Mouse (Mus musculus) neural tube, embryonic 11.5 days (tissue): Measurements from ENCODE around the gene Gcg. TPM values are rescaled to one million over a fixed set of nuclear protein-coding genes. Genes with fewer than 3 reads are reported as not detected.

Experiments used
- ATAC-seq: fragments of 200-750 bp; cut with Nextera tagmentation; 2 replicates; pipeline ENCODE4 v1.8.0; 2017; ENCODE audit warnings: moderate number of reproducible peaks, mild to moderate bottlenecking, moderate TSS enrichment, moderate library complexity; ENCODE audit not compliant: insufficient read depth, low FRiP score, low TSS enrichment
- DNase-seq: peaks from one replicate; pipeline ENCODE4 v3.0.0-alpha.2; 2015; ENCODE audit warnings: low spot score
- H3K27ac ChIP-seq: fragments of 300-500 bp; sonication (generic); 2 replicates; pipeline ENCODE4 v1.5.1; 2014; ENCODE audit warnings: low read depth, mild to moderate bottlenecking, low read length
- H3K27me3 ChIP-seq: fragments of 300-500 bp; sonication (generic); 2 replicates; pipeline ENCODE4 v1.6.1; 2014; ENCODE audit warnings: mild to moderate bottlenecking, low read length, mixed read lengths; ENCODE audit not compliant: control insufficient read depth, insufficient read depth
- H3K36me3 ChIP-seq: fragments of 300-500 bp; sonication (generic); 2 replicates; pipeline ENCODE4 v1.6.1; 2014; ENCODE audit warnings: mild to moderate bottlenecking, low read length, moderate library complexity, mixed read lengths; ENCODE audit not compliant: control insufficient read depth, insufficient read depth
- H3K4me1 ChIP-seq: fragments of 300-500 bp; sonication (generic); 2 replicates; pipeline ENCODE4 v1.6.1; 2014; ENCODE audit warnings: low read length, mixed read lengths; ENCODE audit not compliant: control insufficient read depth, insufficient read depth
- H3K4me2 ChIP-seq: fragments of 300-500 bp; sonication (generic); 2 replicates; pipeline ENCODE4 v1.6.1; 2014; ENCODE audit warnings: low read depth, mild to moderate bottlenecking, moderate library complexity
- H3K4me3 ChIP-seq: fragments of 300-500 bp; sonication (generic); 2 replicates; pipeline ENCODE4 v1.5.1; 2014; ENCODE audit warnings: low read depth, low read length
- H3K9ac ChIP-seq: fragments of 300-500 bp; sonication (generic); 2 replicates; pipeline ENCODE4 v1.6.1; 2014; ENCODE audit warnings: mild to moderate bottlenecking, low read length
- H3K9me3 ChIP-seq: fragments of 300-500 bp; sonication (generic); 2 replicates; pipeline ENCODE4 v1.6.1; 2016; ENCODE audit warnings: low read length; ENCODE audit not compliant: control insufficient read depth
- WGBS: fragments of 180-500 bp; shearing (Covaris S2); extraction: QIAGEN DNeasy Blood & Tissue Kit; methylation state at CpG from one replicate; pipeline ENCODE4 v1.1.7; 2014; 5-methylcytosine and 5-hydroxymethylcytosine counted together
- polyA plus RNA-seq: library from polyadenylated mRNA; unstranded; fragments of >200 nt; fragmentation: Nextera tagmentation; extraction: Ambion mirVana; gene quantifications from 2 replicates; pipeline ENCODE4 v1.2.1, GENCODE M21; 2014

The Gcg gene
- polyA plus RNA-seq, 1 experiment from 2014 or later, result 0.21 TPM

- Histone ChIP-seq H3K9me3 (no peaks in the 10 kb centered on the region), H3K36me3 (no peaks in the 10 kb centered on the region), H3K27me3 (no peaks in the 10 kb centered on the region), H3K4me3 (no peak overlapping the region), H3K4me1 (no peaks in the 10 kb centered on the region), H3K27ac (no peak overlapping the region), H3K9ac (no peak overlapping the region), H3K4me2 (no peak overlapping the region)
- ATAC-seq (no peak), DNase-seq (no peak)
- WGBS, result 80% methylated on average over 5 of the region's 5 CpGs
Observed at GRCm38 (mm10) chr2:62503326-62503725, 19.9 kb upstream of the Gcg start.

- Histone ChIP-seq H3K27ac (no peak overlapping the region), H3K4me2 (no peak overlapping the region), H3K27me3 (no peaks in the 10 kb centered on the region), H3K36me3 (no peaks in the 10 kb centered on the region), H3K4me1 (no peaks in the 10 kb centered on the region), H3K9ac (no peak overlapping the region), H3K4me3 (no peak overlapping the region), H3K9me3 (no peaks in the 10 kb centered on the region)
- WGBS, result 86% methylated on average over 4 of the region's 4 CpGs
- DNase-seq (no peak), ATAC-seq (no peak)
Observed at GRCm38 (mm10) chr2:62502516-62502915, 19.1 kb upstream of the Gcg start.

- no peak for DNase-seq
- no peaks in the 10 kb centered on the region for H3K27me3 ChIP-seq
- no peaks in the 10 kb centered on the region for H3K4me1 ChIP-seq
- WGBS, result 93% methylated on average over 5 of the region's 5 CpGs
- H3K27ac ChIP-seq, result no peak overlapping the region
- H3K4me2 ChIP-seq, result no peak overlapping the region
- no peaks in the 10 kb centered on the region for H3K9me3 ChIP-seq
- no peaks in the 10 kb centered on the region for H3K36me3 ChIP-seq
- no peak overlapping the region for H3K4me3 ChIP-seq
- no peak for ATAC-seq
- no peak overlapping the region for H3K9ac ChIP-seq
Observed at GRCm38 (mm10) chr2:62498821-62499220, 15.4 kb upstream of the Gcg start.

- no peak overlapping the region for H3K4me3 ChIP-seq
- no peaks in the 10 kb centered on the region for H3K27me3 ChIP-seq
- WGBS, result 93% methylated on average over 4 of the region's 4 CpGs
- no peak overlapping the region for H3K27ac ChIP-seq
- DNase-seq (no peak), ATAC-seq (no peak)
- H3K36me3 ChIP-seq, result no peaks in the 10 kb centered on the region
- no peak overlapping the region for H3K4me2 ChIP-seq
- no peak overlapping the region for H3K9ac ChIP-seq
- no peaks in the 10 kb centered on the region for H3K4me1 ChIP-seq
- no peaks in the 10 kb centered on the region for H3K9me3 ChIP-seq
Observed at GRCm38 (mm10) chr2:62498086-62498485, 14.6 kb upstream of the Gcg start.

GRCm38 (mm10) chr2:62497333-62498002 lies 14.0 kb upstream of the Gcg start:
- no peak overlapping the region for H3K4me3 ChIP-seq
- 82% methylated on average over 5 of the region's 5 CpGs for WGBS
- no peaks in the 10 kb centered on the region for H3K4me1 ChIP-seq
- H3K36me3 ChIP-seq, result no peaks in the 10 kb centered on the region
- ATAC-seq (no peak), DNase-seq (no peak)
- no peak overlapping the region for H3K9ac ChIP-seq
- H3K27me3 ChIP-seq, result no peaks in the 10 kb centered on the region
- H3K27ac ChIP-seq, result no peak overlapping the region
- no peaks in the 10 kb centered on the region for H3K9me3 ChIP-seq
- no peak overlapping the region for H3K4me2 ChIP-seq

- WGBS, result 84% methylated on average over 4 of the region's 4 CpGs
- no peaks in the 10 kb centered on the region for H3K27me3 ChIP-seq
- ATAC-seq (no peak), DNase-seq (no peak)
- H3K4me2 ChIP-seq, result no peak overlapping the region
- no peaks in the 10 kb centered on the region for H3K9me3 ChIP-seq
- H3K4me3 ChIP-seq, result no peak overlapping the region
- H3K9ac ChIP-seq, result no peak overlapping the region
- H3K4me1 ChIP-seq, result no peaks in the 10 kb centered on the region
- H3K27ac ChIP-seq, result no peak overlapping the region
- no peaks in the 10 kb centered on the region for H3K36me3 ChIP-seq
Observed at GRCm38 (mm10) chr2:62495407-62495806, 12.0 kb upstream of the Gcg start.

GRCm38 (mm10) chr2:62489832-62490231 lies 6.4 kb upstream of the Gcg start:
- DNase-seq, result no peak
- Histone ChIP-seq H3K4me2 (no peak overlapping the region), H3K27me3 (no peaks in the 10 kb centered on the region), H3K36me3 (no peaks in the 10 kb centered on the region), H3K4me1 (no peaks in the 10 kb centered on the region), H3K9me3 (no peaks in the 10 kb centered on the region), H3K27ac (no peak overlapping the region), H3K4me3 (no peak overlapping the region), H3K9ac (no peak overlapping the region)
- ATAC-seq, result no peak
- 91% methylated on average over 6 of the region's 6 CpGs for WGBS

GRCm38 (mm10) chr2:62484906-62485305 lies 1.5 kb upstream of the Gcg start:
- H3K36me3 ChIP-seq, result no peaks in the 10 kb centered on the region
- no peak overlapping the region for H3K27ac ChIP-seq
- no peaks in the 10 kb centered on the region for H3K27me3 ChIP-seq
- H3K4me1 ChIP-seq, result no peaks in the 10 kb centered on the region
- 80% methylated on average over 3 of the region's 3 CpGs for WGBS
- H3K4me2 ChIP-seq, result no peak overlapping the region
- H3K9me3 ChIP-seq, result no peaks in the 10 kb centered on the region
- H3K4me3 ChIP-seq, result no peak overlapping the region
- H3K9ac ChIP-seq, result no peak overlapping the region
- no peak for ATAC-seq
- no peak for DNase-seq

- Histone ChIP-seq H3K27me3 (no peaks in the 10 kb centered on the region), H3K9me3 (no peaks in the 10 kb centered on the region), H3K27ac (no peak overlapping the region), H3K9ac (no peak overlapping the region), H3K36me3 (no peaks in the 10 kb centered on the region), H3K4me2 (no peak overlapping the region), H3K4me3 (no peak overlapping the region), H3K4me1 (no peaks in the 10 kb centered on the region)
- ATAC-seq (no peak), DNase-seq (no peak)
- WGBS, result 79% methylated on average over 9 of the region's 9 CpGs
Observed at GRCm38 (mm10) chr2:62480285-62481198, 2.9 kb downstream of the Gcg start.
